Mouse (Mus musculus) midbrain, embryonic 14.5 days (tissue): ENCODE measurements at regions not wholly inside any gene's neighbourhood (a gene's known extent, or its start where the extent isn't known, plus 50 kb on each side); places are given as distances from the start of the nearest gene placed in this dataset.

Experiments used
- ATAC-seq: fragments of 200-750 bp; cut with Nextera tagmentation; 2 replicates; pipeline ENCODE4 v1.8.0; 2017; ENCODE audit warnings: moderate number of reproducible peaks, moderate library complexity; ENCODE audit not compliant: low FRiP score, low TSS enrichment
- DNase-seq: peaks from one replicate; pipeline ENCODE4 v3.0.0-alpha.2; 2015
- H3K27ac ChIP-seq: fragments of 300-500 bp; sonication (generic); replicated peaks from 2 replicates; pipeline ENCODE4 v1.5.1; 2014; ENCODE audit warnings: mild to moderate bottlenecking, low read depth, low read length, moderate library complexity
- H3K27me3 ChIP-seq: fragments of 300-500 bp; sonication (generic); 2 replicates; pipeline ENCODE4 v1.6.1; 2014; ENCODE audit warnings: low read length, control low read depth, mixed read lengths; ENCODE audit not compliant: control insufficient read depth, insufficient read depth
- H3K36me3 ChIP-seq: fragments of 300-500 bp; sonication (generic); 2 replicates; pipeline ENCODE4 v1.6.1; 2014; ENCODE audit warnings: low read length, control low read depth; ENCODE audit not compliant: control insufficient read depth, insufficient read depth
- H3K4me1 ChIP-seq: fragments of 300-500 bp; sonication (generic); 2 replicates; pipeline ENCODE4 v1.6.1; 2014; ENCODE audit warnings: mild to moderate bottlenecking, antibody characterized with exemption, low read length, control low read depth; ENCODE audit not compliant: control insufficient read depth, insufficient read depth
- H3K4me2 ChIP-seq: fragments of 300-500 bp; sonication (generic); 2 replicates; pipeline ENCODE4 v1.6.1; 2014; ENCODE audit warnings: mild to moderate bottlenecking, low read length, moderate library complexity
- H3K4me3 ChIP-seq: fragments of 300-500 bp; sonication (generic); replicated peaks from 2 replicates; pipeline ENCODE4 v1.5.1; 2014; ENCODE audit warnings: low read depth, low read length
- H3K9ac ChIP-seq: fragments of 300-500 bp; sonication (generic); replicated peaks from 2 replicates; pipeline ENCODE4 v1.6.1; 2014; ENCODE audit warnings: mild to moderate bottlenecking, low read length, moderate library complexity
- H3K9me3 ChIP-seq: fragments of 300-500 bp; sonication (generic); 2 replicates; pipeline ENCODE4 v1.6.1; 2016; ENCODE audit warnings: low read length, control low read depth, mixed read lengths; ENCODE audit not compliant: control insufficient read depth
- WGBS: fragments of 180-500 bp; shearing (Covaris S2); extraction: QIAGEN DNeasy Blood & Tissue Kit; methylation state at CpG from one replicate; pipeline ENCODE4 v1.1.7; 2014; 5-methylcytosine and 5-hydroxymethylcytosine counted together

DNA sequence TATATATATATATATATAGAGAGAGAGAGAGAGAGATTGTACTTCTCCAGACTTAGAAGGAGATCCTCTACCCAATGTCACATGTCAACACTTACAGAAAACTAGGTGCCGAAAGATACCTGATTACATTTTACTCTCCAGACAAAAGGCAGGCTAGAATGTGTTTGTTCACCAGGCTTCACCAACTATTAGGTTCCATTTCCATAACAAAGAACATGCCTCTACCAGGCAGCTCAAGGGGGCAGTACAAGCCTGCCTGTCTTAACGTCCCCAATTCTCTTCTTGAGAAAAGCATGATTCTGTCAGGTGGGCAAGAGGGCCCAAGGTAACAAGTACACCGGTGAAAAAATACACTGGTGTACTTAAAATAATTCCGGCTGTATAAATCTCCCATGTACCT, 72.8 kb upstream of the Med14 start:
- no peak overlapping the region for H3K4me2 ChIP-seq
- no peaks in the 10 kb centered on the region for H3K4me1 ChIP-seq
- DNase-seq (no peak), ATAC-seq (no peak)
- H3K36me3 ChIP-seq = no peaks in the 10 kb centered on the region
- no peak overlapping the region for H3K9ac ChIP-seq
- H3K27ac ChIP-seq = no peak overlapping the region
- no peaks in the 10 kb centered on the region for H3K27me3 ChIP-seq
- WGBS = 51% methylated on average over 4 of the region's 4 CpGs
- H3K9me3 ChIP-seq = no peaks in the 10 kb centered on the region
- H3K4me3 ChIP-seq = no peak overlapping the region

DNA sequence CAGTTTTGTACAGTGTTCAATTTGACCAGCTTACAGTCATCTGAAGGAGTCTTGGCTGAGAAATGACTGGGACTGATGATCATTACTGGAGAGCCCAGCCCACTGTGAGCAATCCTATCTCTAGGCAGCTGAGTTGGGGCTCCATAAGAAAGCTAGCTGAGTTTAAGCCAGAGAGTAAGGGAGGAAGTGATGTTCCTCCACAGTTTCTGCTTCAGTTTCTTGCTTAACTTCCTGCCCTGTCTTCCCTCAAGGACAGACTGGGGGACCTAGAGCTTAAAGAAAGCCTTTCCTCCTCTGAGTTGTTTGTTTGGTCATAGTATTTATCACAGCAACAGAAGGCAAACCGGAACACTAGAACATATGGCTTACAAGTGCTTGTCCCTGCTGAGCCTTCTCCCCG, 70.8 kb upstream of the Med14 start:
- H3K4me1 ChIP-seq = no peaks in the 10 kb centered on the region
- no peak overlapping the region for H3K4me3 ChIP-seq
- 93% methylated on average over 2 of the region's 2 CpGs for WGBS
- H3K27me3 ChIP-seq = no peaks in the 10 kb centered on the region
- no peak overlapping the region for H3K4me2 ChIP-seq
- no peak overlapping the region for H3K27ac ChIP-seq
- no peaks in the 10 kb centered on the region for H3K9me3 ChIP-seq
- ATAC-seq = no peak
- DNase-seq = no peak
- no peak overlapping the region for H3K9ac ChIP-seq
- no peaks in the 10 kb centered on the region for H3K36me3 ChIP-seq

DNA sequence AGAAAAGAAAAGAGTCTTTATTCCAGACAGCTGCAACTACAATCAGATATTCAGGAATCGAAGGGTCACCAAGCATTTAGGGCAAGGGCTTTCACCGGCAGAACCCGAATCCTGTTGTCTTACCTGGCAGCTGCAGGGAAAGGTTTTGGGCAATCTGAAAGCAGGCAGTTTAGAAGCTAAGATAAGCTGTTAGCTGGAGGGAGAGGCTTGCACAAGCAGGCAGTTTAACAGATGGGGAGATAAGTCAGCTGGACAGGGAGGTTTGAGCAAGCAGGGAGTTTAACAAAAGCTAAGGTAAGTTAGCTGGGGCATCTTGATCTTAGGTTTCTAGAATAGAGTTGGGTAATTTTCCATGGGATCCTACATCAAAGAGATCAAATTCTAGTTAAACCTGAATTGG, 67.3 kb upstream of the Med14 start:
- Histone ChIP-seq H3K27ac (no peak overlapping the region), H3K4me3 (no peak overlapping the region), H3K4me1 (no peaks in the 10 kb centered on the region), H3K9me3 (no peaks in the 10 kb centered on the region), H3K36me3 (no peaks in the 10 kb centered on the region), H3K4me2 (no peak overlapping the region), H3K9ac (no peak overlapping the region), H3K27me3 (no peaks in the 10 kb centered on the region)
- 69% methylated on average over 3 of the region's 3 CpGs for WGBS
- ATAC-seq = no peak
- DNase-seq = no peak

DNA sequence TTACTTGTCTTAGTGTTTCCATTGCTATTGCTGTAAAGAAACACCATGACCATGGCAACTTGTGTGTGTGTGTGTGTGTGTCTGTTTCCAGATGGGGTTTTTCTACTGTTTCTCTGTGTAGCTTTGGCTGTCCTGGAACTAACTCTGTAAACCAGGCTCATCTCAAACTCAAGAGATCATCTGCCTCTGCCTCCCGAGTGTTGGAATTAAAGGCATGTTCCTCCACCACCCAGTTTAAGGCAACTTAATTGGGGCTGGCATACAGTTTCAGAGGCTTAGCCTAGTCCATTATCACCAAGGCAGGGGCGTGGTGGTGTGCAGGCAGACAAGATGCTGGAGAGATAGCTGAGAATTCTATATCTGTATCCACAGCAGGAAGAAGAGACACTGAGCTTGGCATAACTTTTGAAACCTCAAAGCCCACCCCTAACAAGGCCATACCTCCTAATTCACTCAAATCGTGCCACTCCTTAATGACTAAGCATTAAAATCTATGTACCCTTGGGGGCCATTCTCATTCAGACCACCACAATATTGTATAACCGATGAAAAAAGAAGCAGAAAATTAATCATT, 65.5 kb upstream of the Med14 start:
- DNase-seq = no peak
- H3K27me3 ChIP-seq = no peaks in the 10 kb centered on the region
- no peak for ATAC-seq
- H3K36me3 ChIP-seq = no peaks in the 10 kb centered on the region
- H3K9ac ChIP-seq = no peak overlapping the region
- 85% methylated on average over 4 of the region's 4 CpGs for WGBS
- no peak overlapping the region for H3K4me3 ChIP-seq
- H3K4me1 ChIP-seq = no peaks in the 10 kb centered on the region
- no peaks in the 10 kb centered on the region for H3K9me3 ChIP-seq
- no peak overlapping the region for H3K4me2 ChIP-seq
- no peak overlapping the region for H3K27ac ChIP-seq

DNA sequence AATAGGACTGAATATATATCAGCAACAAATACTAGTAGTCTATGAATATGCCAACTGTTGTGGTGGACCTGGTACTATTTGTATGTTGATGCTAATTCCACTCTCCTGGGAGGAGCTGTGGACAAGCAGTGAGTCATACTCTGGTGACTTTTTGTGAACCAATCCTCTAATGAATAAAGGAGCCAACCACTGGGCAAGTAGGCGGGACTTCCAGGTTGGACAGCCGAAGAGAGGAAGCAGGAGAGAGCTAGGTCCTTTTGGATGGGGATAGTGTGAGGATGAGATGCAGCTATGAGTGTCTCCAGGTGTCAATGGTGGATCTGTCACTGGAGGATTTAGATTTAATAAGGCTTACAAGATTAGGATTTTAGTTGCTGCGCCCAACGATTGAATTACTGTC, 64.8 kb upstream of the Med14 start:
- Histone ChIP-seq H3K4me2 (no peak overlapping the region), H3K9me3 (no peaks in the 10 kb centered on the region), H3K27me3 (no peaks in the 10 kb centered on the region), H3K4me1 (no peaks in the 10 kb centered on the region), H3K4me3 (no peak overlapping the region), H3K27ac (no peak overlapping the region), H3K36me3 (no peaks in the 10 kb centered on the region), H3K9ac (no peak overlapping the region)
- DNase-seq (no peak), ATAC-seq (no peak)
- WGBS = 90% methylated on average over 4 of the region's 4 CpGs

DNA sequence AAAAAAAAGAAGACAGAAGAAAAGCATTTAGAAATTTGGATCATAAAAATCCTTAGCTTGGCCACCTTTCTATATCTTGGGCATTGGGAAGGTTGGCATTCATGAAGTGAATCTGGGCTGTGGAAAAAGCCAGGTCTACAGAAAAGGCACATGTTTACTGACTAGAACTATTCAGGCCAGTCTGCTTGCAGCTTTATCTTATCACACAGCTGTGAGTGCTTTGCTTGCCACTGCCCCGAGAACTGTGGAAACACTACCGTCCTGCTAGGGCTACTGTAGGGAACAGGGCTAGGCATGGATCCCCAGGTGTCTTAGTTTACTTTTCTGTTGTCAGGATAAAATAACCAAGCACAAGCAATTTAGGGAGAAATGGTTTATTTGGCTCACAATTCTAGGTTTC, 63.4 kb upstream of the Med14 start:
- no peak overlapping the region for H3K4me2 ChIP-seq
- H3K4me1 ChIP-seq = no peaks in the 10 kb centered on the region
- H3K9ac ChIP-seq = no peak overlapping the region
- no peak overlapping the region for H3K27ac ChIP-seq
- H3K4me3 ChIP-seq = no peak overlapping the region
- DNase-seq = no peak
- no peaks in the 10 kb centered on the region for H3K9me3 ChIP-seq
- H3K27me3 ChIP-seq = no peaks in the 10 kb centered on the region
- WGBS = 90% methylated on average over 2 of the region's 2 CpGs
- H3K36me3 ChIP-seq = no peaks in the 10 kb centered on the region
- no peak for ATAC-seq

DNA sequence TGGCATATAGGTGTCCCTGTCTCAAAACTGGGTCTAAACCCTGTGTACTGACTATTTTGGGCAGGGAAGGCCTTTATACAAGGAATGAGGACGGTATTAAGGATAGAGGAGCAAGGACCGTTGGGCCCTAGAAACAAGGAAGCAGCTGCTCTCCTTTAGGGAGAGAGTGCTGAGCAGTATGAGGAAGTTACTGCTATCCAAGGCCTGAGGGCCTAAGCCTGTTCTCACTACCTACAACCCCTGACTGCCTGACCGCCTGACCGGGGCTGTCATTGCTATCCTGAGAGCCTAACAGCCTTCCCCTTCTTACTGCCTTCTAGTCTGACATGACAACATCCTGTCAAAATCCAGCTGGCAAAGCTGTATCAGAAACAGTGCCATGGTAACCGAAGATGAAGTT, 62.6 kb upstream of the Med14 start:
- H3K4me2 ChIP-seq = no peak overlapping the region
- no peak overlapping the region for H3K27ac ChIP-seq
- WGBS = 89% methylated on average over 5 of the region's 5 CpGs
- H3K4me1 ChIP-seq = no peaks in the 10 kb centered on the region
- H3K9ac ChIP-seq = no peak overlapping the region
- no peaks in the 10 kb centered on the region for H3K9me3 ChIP-seq
- DNase-seq (no peak), ATAC-seq (no peak)
- H3K36me3 ChIP-seq = no peaks in the 10 kb centered on the region
- no peak overlapping the region for H3K4me3 ChIP-seq
- no peaks in the 10 kb centered on the region for H3K27me3 ChIP-seq

DNA sequence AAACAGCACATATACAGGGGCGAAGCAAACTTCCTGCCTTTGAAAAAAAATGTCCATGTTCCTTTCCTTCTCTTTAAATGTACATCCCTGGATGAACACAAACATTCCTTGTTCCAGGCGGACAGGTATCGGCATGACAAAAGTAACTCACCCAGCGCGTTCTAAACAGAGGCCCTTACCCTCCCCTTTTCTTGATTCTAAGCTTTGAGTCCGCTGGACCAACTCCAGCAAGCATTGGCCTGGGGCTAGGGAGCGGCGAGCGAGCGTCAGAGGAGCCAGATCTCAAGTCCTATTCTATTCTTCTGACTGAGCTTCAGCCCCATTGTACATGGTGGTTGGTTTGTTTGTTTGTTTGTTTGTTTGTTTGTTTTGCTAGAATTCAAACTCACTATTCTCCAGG, 60.9 kb upstream of the Med14 start:
- Histone ChIP-seq H3K4me1 (no peaks in the 10 kb centered on the region), H3K9me3 (no peaks in the 10 kb centered on the region), H3K4me3 (no peak overlapping the region), H3K9ac (no peak overlapping the region), H3K27me3 (no peaks in the 10 kb centered on the region), H3K36me3 (no peaks in the 10 kb centered on the region), H3K4me2 (no peak overlapping the region), H3K27ac (no peak overlapping the region)
- DNase-seq (peak; percentile 12), ATAC-seq (no peak)
- WGBS = 63% methylated on average over 10 of the region's 10 CpGs

DNA sequence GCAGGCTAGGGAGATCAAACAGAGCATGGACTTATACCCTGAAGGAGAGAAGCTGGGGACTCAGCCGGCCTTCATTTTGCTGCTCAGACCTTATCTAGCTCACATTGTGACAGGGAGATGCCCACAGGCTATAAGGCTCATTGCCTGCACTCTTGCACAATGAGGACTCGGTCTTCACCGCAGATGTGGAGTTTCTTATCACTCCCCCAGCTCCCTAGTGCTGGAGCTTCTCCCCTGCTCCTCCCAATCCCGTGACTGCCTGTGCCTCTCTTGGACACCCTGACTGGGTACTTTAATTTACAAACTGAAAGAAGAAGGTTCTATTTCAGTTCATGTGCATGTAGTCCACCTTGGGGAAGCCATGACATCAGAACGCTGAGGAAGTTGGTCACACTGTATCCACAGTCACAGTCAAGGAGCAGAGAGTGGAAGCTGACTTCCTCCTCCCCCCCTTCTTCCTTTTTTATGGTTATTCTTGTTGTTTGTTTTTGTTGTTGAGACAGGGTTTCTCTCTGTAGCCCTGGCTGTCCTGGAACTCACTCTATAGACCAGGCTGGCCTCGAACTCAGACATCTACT, 51.3 kb upstream of the Med14 start:
- Histone ChIP-seq H3K27me3 (no peaks in the 10 kb centered on the region), H3K9ac (no peak overlapping the region), H3K4me1 (no peaks in the 10 kb centered on the region), H3K27ac (no peak overlapping the region), H3K9me3 (no peaks in the 10 kb centered on the region), H3K4me2 (no peak overlapping the region), H3K36me3 (no peaks in the 10 kb centered on the region), H3K4me3 (no peak overlapping the region)
- DNase-seq (no peak), ATAC-seq (no peak)
- 85% methylated on average over 6 of the region's 6 CpGs for WGBS
